Mouse (Mus musculus): ENCODE data around the gene Ptbp3. TPM values are rescaled to one million over a fixed set of nuclear protein-coding genes. Genes with fewer than 3 reads are reported as not detected.

The Ptbp3 gene
- polyA plus RNA-seq, 1 experiment from 2014 or later = 60.2 TPM

- ATAC-seq = no peak
- WGBS (ENCODE audit: insufficient replicate concordance) = 76% methylated on average over 5 of the region's 5 CpGs
- no peak overlapping the region for H3K27ac ChIP-seq
Measured at GRCm38 (mm10) chr4:59422025-59422783, 127.0 kb downstream of the Ptbp3 start.

More at GRCm38 (mm10) chr4:59422025-59422783, 127.0 kb downstream of the Ptbp3 start:
- no peaks in the 10 kb centered on the region for H3K9me3 ChIP-seq (replicated peaks)
- no peaks in the 10 kb centered on the region for H3K27me3 ChIP-seq (replicated peaks)
- H3K4me1 ChIP-seq = no peaks in the 10 kb centered on the region
- H3K36me3 ChIP-seq = peaks cover 85% of the 10 kb centered on the region
- H3K4me2 ChIP-seq = no peak overlapping the region
- no peak overlapping the region for H3K9ac ChIP-seq
- no peak overlapping the region for H3K4me3 ChIP-seq

Other genes with a start within 250 kb of the Ptbp3 start
- 16.1 and 16.2 TPM in 2 replicates for gene Susd1, start 110.7 kb downstream of the Ptbp3 start, polyA plus RNA-seq (2016; fragmentation: Nextera tagmentation; extraction: Ambion mirVana)
- gene Hsdl2, start 32.2 kb upstream of the Ptbp3 start, polyA plus RNA-seq (2016; fragmentation: Nextera tagmentation; extraction: Ambion mirVana) = 18.8 TPM in 2 replicates
- gene E130308A19Rik, start 76.8 kb upstream of the Ptbp3 start, polyA plus RNA-seq (2016; fragmentation: Nextera tagmentation; extraction: Ambion mirVana) = 12.8 and 14.8 TPM in 2 replicates